Mouse (Mus musculus): ENCODE results near the gene Stn1. TPM values are rescaled to one million over a fixed set of nuclear protein-coding genes. Genes with fewer than 3 reads are reported as not detected.

The Stn1 gene
- polyA plus RNA-seq, 1 experiment: 23.9 TPM

GRCm38 (mm10) chr19:47538801-47539200 lies 1.5 kb upstream of the Stn1 start:
- peak; percentile 15 for DNase-seq (ENCODE audit: low read depth)
- TF ChIP-seq POLR2A (IDR thresholded peaks at IDR 0.05; ENCODE audit: borderline replicate concordance, extremely low read depth, insufficient read depth, insufficient read length, poor library complexity, severe bottlenecking): no peak

GRCm38 (mm10) chr19:47537879-47538278 lies 572 bp upstream of the Stn1 start:
- TF ChIP-seq POLR2A (IDR thresholded peaks at IDR 0.05; ENCODE audit: borderline replicate concordance, extremely low read depth, insufficient read depth, insufficient read length, poor library complexity, severe bottlenecking) (no peak), CTCF (IDR thresholded peaks at IDR 0.05; ENCODE audit: borderline replicate concordance, extremely low read depth, insufficient read depth, insufficient read length) (no peak)
- DNase-seq (ENCODE audit: low read depth): no peak

GRCm38 (mm10) chr19:47536521-47537299 lies 597 bp downstream of the Stn1 start:
- DNase-seq (ENCODE audit: low read depth): peak; percentile 99
- TF ChIP-seq POLR2A (IDR thresholded peaks at IDR 0.05; ENCODE audit: borderline replicate concordance, extremely low read depth, insufficient read depth, insufficient read length, poor library complexity, severe bottlenecking) (no peak), CTCF (IDR thresholded peaks at IDR 0.05; ENCODE audit: borderline replicate concordance, extremely low read depth, insufficient read depth, insufficient read length) (no peak)

- no peak for DNase-seq (ENCODE audit: low read depth)
Observed at GRCm38 (mm10) chr19:47534131-47534530, 3.2 kb downstream of the Stn1 start.

GRCm38 (mm10) chr19:47532449-47532848 lies 4.9 kb downstream of the Stn1 start:
- TF ChIP-seq CTCF (IDR thresholded peaks at IDR 0.05; ENCODE audit: borderline replicate concordance, extremely low read depth, insufficient read depth, insufficient read length) (peak; percentile 47; the same call in 1 of the 2 replicates), POLR2A (IDR thresholded peaks at IDR 0.05; ENCODE audit: borderline replicate concordance, extremely low read depth, insufficient read depth, insufficient read length, poor library complexity, severe bottlenecking) (no peak)

More at GRCm38 (mm10) chr19:47534131-47534530, 3.2 kb downstream of the Stn1 start:
- TF ChIP-seq CTCF (IDR thresholded peaks at IDR 0.05; ENCODE audit: borderline replicate concordance, extremely low read depth, insufficient read depth, insufficient read length): no peak
- TF ChIP-seq POLR2A (IDR thresholded peaks at IDR 0.05; ENCODE audit: borderline replicate concordance, extremely low read depth, insufficient read depth, insufficient read length, poor library complexity, severe bottlenecking): no peak

GRCm38 (mm10) chr19:47531309-47531708 lies 6.0 kb downstream of the Stn1 start:
- no peak for TF ChIP-seq CTCF (IDR thresholded peaks at IDR 0.05; ENCODE audit: borderline replicate concordance, extremely low read depth, insufficient read depth, insufficient read length)
- no peak for TF ChIP-seq POLR2A (IDR thresholded peaks at IDR 0.05; ENCODE audit: borderline replicate concordance, extremely low read depth, insufficient read depth, insufficient read length, poor library complexity, severe bottlenecking)
- no peak for DNase-seq (ENCODE audit: low read depth)

More at GRCm38 (mm10) chr19:47532449-47532848, 4.9 kb downstream of the Stn1 start:
- no peak for DNase-seq (ENCODE audit: low read depth)

- TF ChIP-seq CTCF (IDR thresholded peaks at IDR 0.05; ENCODE audit: borderline replicate concordance, extremely low read depth, insufficient read depth, insufficient read length) (no peak), POLR2A (IDR thresholded peaks at IDR 0.05; ENCODE audit: borderline replicate concordance, extremely low read depth, insufficient read depth, insufficient read length, poor library complexity, severe bottlenecking) (no peak)
- no peak for DNase-seq (ENCODE audit: low read depth)
Observed at GRCm38 (mm10) chr19:47526239-47526986, 10.9 kb downstream of the Stn1 start.

- DNase-seq (ENCODE audit: low read depth): no peak
- TF ChIP-seq POLR2A (IDR thresholded peaks at IDR 0.05; ENCODE audit: borderline replicate concordance, extremely low read depth, insufficient read depth, insufficient read length, poor library complexity, severe bottlenecking) (no peak), CTCF (IDR thresholded peaks at IDR 0.05; ENCODE audit: borderline replicate concordance, extremely low read depth, insufficient read depth, insufficient read length) (no peak)
Observed at GRCm38 (mm10) chr19:47524905-47525304, 12.4 kb downstream of the Stn1 start.

- DNase-seq (ENCODE audit: low read depth): no peak
- TF ChIP-seq CTCF (IDR thresholded peaks at IDR 0.05; ENCODE audit: borderline replicate concordance, extremely low read depth, insufficient read depth, insufficient read length) (no peak), POLR2A (IDR thresholded peaks at IDR 0.05; ENCODE audit: borderline replicate concordance, extremely low read depth, insufficient read depth, insufficient read length, poor library complexity, severe bottlenecking) (no peak)
Observed at GRCm38 (mm10) chr19:47521403-47521802, 15.9 kb downstream of the Stn1 start.

GRCm38 (mm10) chr19:47519163-47519893 lies 18.0 kb downstream of the Stn1 start:
- TF ChIP-seq CTCF (IDR thresholded peaks at IDR 0.05; ENCODE audit: borderline replicate concordance, extremely low read depth, insufficient read depth, insufficient read length) (no peak), POLR2A (IDR thresholded peaks at IDR 0.05; ENCODE audit: borderline replicate concordance, extremely low read depth, insufficient read depth, insufficient read length, poor library complexity, severe bottlenecking) (no peak)
- no peak for DNase-seq (ENCODE audit: low read depth)

All from brain, embryonic 14.5 days (tissue).